Mouse (Mus musculus): ENCODE measurements around the gene Dgcr2. TPM values are rescaled to one million over a fixed set of nuclear protein-coding genes. Genes with fewer than 3 reads are reported as not detected.

The Dgcr2 gene
- polyA plus RNA-seq, 1 experiment: 144 TPM

DNA sequence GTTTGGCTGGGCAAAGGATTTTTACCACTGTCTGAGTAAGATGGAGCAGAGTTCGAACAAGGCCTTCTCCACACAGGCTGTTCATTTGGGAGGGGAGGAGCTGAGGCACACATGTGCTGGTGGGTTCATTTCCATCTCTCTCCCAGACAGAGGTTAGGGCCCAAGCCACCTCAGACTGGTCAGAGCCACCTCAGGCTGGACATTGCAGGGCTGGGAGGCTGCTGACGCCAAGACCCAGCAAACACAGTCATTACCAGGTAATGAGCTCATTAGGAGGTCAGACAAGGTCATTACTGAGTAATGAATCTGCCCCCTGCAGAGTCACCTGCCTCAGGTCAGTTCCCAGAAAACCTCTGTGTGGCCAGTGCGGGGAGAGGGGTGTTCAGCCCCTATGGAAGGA is 69.5 kb downstream of the Dgcr2 start:
- DNase-seq: no peak
- TF ChIP-seq POLR2A (IDR thresholded peaks at IDR 0.05; ENCODE audit: borderline replicate concordance, extremely low read depth, low read depth, low read length) (no peak), CTCF (IDR thresholded peaks at IDR 0.05; ENCODE audit: insufficient read depth, low read length) (no peak)
- H3K4me1 ChIP-seq (ENCODE audit: control insufficient read depth, insufficient read depth, low read length): no peaks in the 10 kb centered on the region
- 78% methylated on average over 3 of the region's 3 CpGs for WGBS
- no peak overlapping the region for H3K4me3 ChIP-seq (replicated peaks; ENCODE audit: extremely low read depth, low read depth, low read length)

DNA sequence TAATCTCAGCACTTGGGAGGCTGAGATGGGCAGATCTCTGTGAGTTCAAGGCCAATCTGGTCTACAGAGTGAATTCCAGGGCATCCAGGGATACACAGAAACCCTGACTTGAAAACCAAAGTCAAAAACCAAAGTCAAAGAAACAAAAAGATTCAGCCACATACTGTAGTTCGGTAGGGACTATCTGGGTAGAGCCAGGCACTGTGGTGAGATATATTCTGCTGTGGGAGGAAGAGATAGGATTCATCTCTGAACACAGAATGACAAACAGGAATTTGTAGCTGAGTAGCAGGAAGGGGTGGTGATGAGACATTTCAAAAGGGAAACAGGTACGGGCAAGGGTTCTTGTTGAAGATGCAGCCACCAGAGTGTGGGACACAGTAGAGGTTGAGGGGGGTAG is 70.1 kb downstream of the Dgcr2 start:
- 80% methylated on average over 2 of the region's 2 CpGs for WGBS
- H3K4me3 ChIP-seq (replicated peaks; ENCODE audit: extremely low read depth, low read depth, low read length): no peak overlapping the region
- TF ChIP-seq POLR2A (IDR thresholded peaks at IDR 0.05; ENCODE audit: borderline replicate concordance, extremely low read depth, low read depth, low read length): no peak
- TF ChIP-seq CTCF (IDR thresholded peaks at IDR 0.05; ENCODE audit: insufficient read depth, low read length): no peak
- no peak for DNase-seq
- H3K4me1 ChIP-seq (ENCODE audit: control insufficient read depth, insufficient read depth, low read length): no peaks in the 10 kb centered on the region

DNA sequence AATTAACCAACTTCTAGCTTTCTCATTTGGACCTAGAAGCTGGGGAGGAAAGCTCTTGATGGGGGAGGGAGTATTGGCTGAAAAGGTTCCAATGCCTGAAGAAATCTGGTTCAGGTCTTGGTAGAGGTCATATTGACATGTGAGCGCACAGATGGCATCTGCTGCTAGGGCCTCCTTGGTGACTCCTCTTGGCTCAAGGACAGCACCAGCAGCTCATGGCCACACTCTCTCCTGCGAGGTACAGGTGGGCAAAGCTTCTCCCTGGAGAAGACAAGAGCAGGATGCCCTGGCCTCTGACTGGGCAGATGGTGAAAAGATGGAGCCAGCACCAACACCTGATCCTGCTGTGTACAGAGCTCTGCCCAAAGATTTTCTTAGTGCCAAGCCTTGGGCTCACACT is 71.9 kb downstream of the Dgcr2 start:
- no peak overlapping the region for H3K4me3 ChIP-seq (replicated peaks; ENCODE audit: extremely low read depth, low read depth, low read length)
- H3K4me1 ChIP-seq (ENCODE audit: control insufficient read depth, insufficient read depth, low read length): no peaks in the 10 kb centered on the region
- no peak for DNase-seq
- WGBS: 81% methylated on average over 2 of the region's 2 CpGs
- TF ChIP-seq CTCF (IDR thresholded peaks at IDR 0.05; ENCODE audit: insufficient read depth, low read length): no peak
- TF ChIP-seq POLR2A (IDR thresholded peaks at IDR 0.05; ENCODE audit: borderline replicate concordance, extremely low read depth, low read depth, low read length): no peak

DNA sequence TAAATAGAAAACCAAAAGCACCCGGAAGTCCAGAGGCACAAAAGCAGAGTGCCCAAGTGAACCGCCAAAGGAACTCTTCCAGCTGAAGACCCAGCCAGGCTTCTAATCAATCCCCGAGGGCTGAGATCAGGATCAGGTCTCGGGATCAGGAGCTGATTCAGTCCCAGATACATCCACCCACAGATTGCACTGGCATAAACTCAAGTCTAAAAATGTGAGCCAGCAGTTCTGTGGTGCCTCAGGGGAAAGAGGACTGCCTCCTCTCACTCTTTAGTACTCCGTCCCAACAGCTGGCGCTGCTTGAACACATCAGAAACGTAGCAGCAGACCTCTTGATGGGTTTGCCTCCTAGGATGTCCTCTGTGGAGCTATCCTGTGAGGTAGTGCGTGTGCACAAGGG is 81.8 kb downstream of the Dgcr2 start:
- no peak for TF ChIP-seq CTCF (IDR thresholded peaks at IDR 0.05; ENCODE audit: insufficient read depth, low read length)
- TF ChIP-seq POLR2A (IDR thresholded peaks at IDR 0.05; ENCODE audit: borderline replicate concordance, extremely low read depth, low read depth, low read length): no peak
- 78% methylated on average over 8 of the region's 8 CpGs for WGBS
- H3K4me1 ChIP-seq (ENCODE audit: control insufficient read depth, insufficient read depth, low read length): peaks cover 3% of the 10 kb centered on the region; the same call in 1 of the 2 replicates
- DNase-seq: no peak
- H3K4me3 ChIP-seq (replicated peaks; ENCODE audit: extremely low read depth, low read depth, low read length): no peak overlapping the region

DNA sequence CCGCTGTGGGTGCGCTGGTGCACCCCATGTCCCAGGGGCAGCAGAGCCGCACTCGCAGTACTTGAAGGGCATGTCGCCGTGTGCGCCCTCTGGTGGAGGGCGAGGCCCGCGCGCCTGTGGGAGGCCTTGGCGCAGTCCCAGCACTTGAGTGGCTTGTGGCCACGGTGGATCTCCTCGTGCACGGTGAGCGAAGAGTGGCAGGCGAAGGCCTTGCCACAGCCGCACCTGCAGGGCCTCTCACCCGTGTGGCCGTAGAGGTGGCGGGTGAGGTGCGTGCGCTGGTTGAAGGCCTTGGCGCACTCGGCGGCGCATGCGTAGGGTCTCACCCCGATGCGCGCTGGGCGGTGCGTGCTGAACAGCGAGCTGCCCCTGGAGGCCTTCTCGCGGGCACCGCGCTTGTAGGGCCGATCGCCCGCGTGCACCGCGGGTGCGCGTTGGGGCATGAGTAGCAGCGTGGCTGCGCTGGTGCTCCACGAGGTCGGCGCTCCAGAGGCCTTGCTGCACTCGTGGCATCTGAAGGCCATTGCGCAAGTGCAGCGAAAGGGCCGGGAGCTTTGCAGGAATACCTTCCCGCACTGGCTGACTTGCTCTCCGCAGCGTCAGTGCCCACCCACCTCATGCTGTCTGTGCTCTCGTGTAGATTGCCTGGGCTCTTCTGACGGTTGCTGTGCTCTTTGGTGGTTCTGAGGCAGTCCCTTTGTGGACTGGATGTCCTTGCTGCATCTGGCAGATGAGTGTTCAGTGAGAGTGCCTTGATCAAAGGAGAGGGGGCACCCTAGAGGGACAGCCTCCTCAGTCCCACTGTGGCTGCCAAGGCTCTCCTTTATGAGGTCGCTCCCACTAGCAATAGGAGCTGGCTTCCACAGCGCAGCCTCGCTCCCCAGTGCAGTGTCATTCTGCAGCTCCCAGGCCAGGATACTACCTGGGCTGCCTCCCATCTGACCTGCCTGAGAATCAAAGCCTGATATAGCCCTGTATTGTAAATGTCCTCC is 82.7 kb downstream of the Dgcr2 start:
- TF ChIP-seq CTCF (IDR thresholded peaks at IDR 0.05; ENCODE audit: insufficient read depth, low read length) (peak; percentile 77), POLR2A (IDR thresholded peaks at IDR 0.05; ENCODE audit: borderline replicate concordance, extremely low read depth, low read depth, low read length) (no peak)
- DNase-seq: peak; percentile 77
- Histone ChIP-seq H3K4me3 (replicated peaks; ENCODE audit: extremely low read depth, low read depth, low read length) (peak overlapping the region; percentile 45), H3K4me1 (ENCODE audit: control insufficient read depth, insufficient read depth, low read length) (peaks cover 3% of the 10 kb centered on the region; the same call in 1 of the 2 replicates)
- 4% methylated on average over 63 of the region's 63 CpGs for WGBS

- TF ChIP-seq POLR2A (IDR thresholded peaks at IDR 0.05; ENCODE audit: borderline replicate concordance, extremely low read depth, low read depth, low read length) (no peak), CTCF (IDR thresholded peaks at IDR 0.05; ENCODE audit: insufficient read depth, low read length) (no peak)
- 53% methylated on average over 4 of the region's 4 CpGs for WGBS
- Histone ChIP-seq H3K4me3 (replicated peaks; ENCODE audit: extremely low read depth, low read depth, low read length) (no peak overlapping the region), H3K4me1 (ENCODE audit: control insufficient read depth, insufficient read depth, low read length) (peaks cover 3% of the 10 kb centered on the region; the same call in 1 of the 2 replicates)
- DNase-seq: no peak
These were observed 85.2 kb downstream of the Dgcr2 start for GRCm38 (mm10) chr16:17813173-17813572.

DNA sequence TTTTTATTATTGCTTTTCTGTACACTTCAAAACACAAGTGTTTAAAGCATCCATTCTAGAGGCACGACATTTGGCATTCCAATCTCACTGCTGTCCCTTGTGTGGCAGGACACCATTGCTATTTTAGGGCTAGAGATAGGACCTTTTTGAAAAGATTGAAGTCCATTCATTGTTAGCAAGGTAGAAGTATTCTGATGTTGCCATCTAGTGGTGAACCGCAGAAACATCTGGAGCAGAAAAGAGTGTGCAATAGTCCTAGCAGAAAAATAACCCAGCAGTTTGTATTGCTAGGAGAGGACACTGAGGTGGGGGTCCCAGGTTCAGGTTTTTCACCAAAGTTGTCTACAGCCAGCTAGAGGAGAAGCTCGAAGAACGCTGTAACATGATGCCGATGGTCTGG is 86.2 kb downstream of the Dgcr2 start:
- no peak for TF ChIP-seq POLR2A (IDR thresholded peaks at IDR 0.05; ENCODE audit: borderline replicate concordance, extremely low read depth, low read depth, low read length)
- 0 out of 2 replicates have a peak, but pooled peaks have one; percentile 12 for TF ChIP-seq CTCF (IDR thresholded peaks at IDR 0.05; ENCODE audit: insufficient read depth, low read length)
- no peak overlapping the region for H3K4me3 ChIP-seq (replicated peaks; ENCODE audit: extremely low read depth, low read depth, low read length)
- 5% methylated on average over 5 of the region's 5 CpGs for WGBS
- H3K4me1 ChIP-seq (ENCODE audit: control insufficient read depth, insufficient read depth, low read length): peaks cover 6% of the 10 kb centered on the region; the same call in 1 of the 2 replicates
- DNase-seq: no peak

DNA sequence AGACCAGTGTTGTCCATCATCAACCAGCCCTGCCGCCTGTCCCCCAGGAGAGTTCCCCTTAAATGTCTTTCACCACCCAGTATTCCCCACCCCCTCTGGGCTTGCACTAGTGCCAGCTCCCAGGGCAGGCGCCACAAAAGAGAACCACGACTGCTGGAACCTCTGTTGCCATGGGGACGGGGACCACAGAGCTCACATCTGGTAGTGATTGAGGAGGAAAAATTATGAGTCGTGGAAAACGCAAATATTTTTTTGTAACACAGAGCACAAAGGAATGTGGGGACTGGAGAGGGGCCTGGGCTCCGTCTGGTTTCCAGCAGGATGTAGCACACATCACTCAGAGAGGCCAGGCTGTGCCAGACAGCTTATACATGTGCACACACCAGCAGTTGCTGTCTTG is 88.7 kb downstream of the Dgcr2 start:
- H3K4me1 ChIP-seq (ENCODE audit: control insufficient read depth, insufficient read depth, low read length): 0 out of 2 replicates have a peak, but pooled peaks cover 8% of the 10 kb centered on the region
- H3K4me3 ChIP-seq (replicated peaks; ENCODE audit: extremely low read depth, low read depth, low read length): no peak overlapping the region
- TF ChIP-seq POLR2A (IDR thresholded peaks at IDR 0.05; ENCODE audit: borderline replicate concordance, extremely low read depth, low read depth, low read length) (no peak), CTCF (IDR thresholded peaks at IDR 0.05; ENCODE audit: insufficient read depth, low read length) (no peak)
- WGBS: 27% methylated on average over 7 of the region's 7 CpGs
- no peak for DNase-seq

- 61% methylated on average over 4 of the region's 4 CpGs for WGBS
- no peak for TF ChIP-seq CTCF (IDR thresholded peaks at IDR 0.05; ENCODE audit: insufficient read depth, low read length)
- no peak for TF ChIP-seq POLR2A (IDR thresholded peaks at IDR 0.05; ENCODE audit: borderline replicate concordance, extremely low read depth, low read depth, low read length)
- DNase-seq: no peak
- Histone ChIP-seq H3K4me1 (ENCODE audit: control insufficient read depth, insufficient read depth, low read length) (0 out of 2 replicates have a peak, but pooled peaks cover 9% of the 10 kb centered on the region), H3K4me3 (replicated peaks; ENCODE audit: extremely low read depth, low read depth, low read length) (no peak overlapping the region)
These were observed 89.2 kb downstream of the Dgcr2 start for GRCm38 (mm10) chr16:17809125-17809524.
